Mouse (Mus musculus) lung, embryonic 16.5 days (tissue): ENCODE measurements around the gene Csgalnact2. TPM values are rescaled to one million over a fixed set of nuclear protein-coding genes. Genes with fewer than 3 reads are reported as not detected.

Source experiments
- ATAC-seq: fragments of 200-750 bp; cut with Nextera tagmentation; 2 replicates; pipeline ENCODE4 v1.8.0; 2017; ENCODE audit warnings: low read depth, mild to moderate bottlenecking, moderate library complexity
- H3K27ac ChIP-seq: fragments of 300-500 bp; sonication (generic); 2 replicates; pipeline ENCODE4 v1.5.1; 2014; ENCODE audit warnings: mild to moderate bottlenecking, control low read depth, low read length
- H3K27me3 ChIP-seq: fragments of 300-500 bp; sonication (generic); 2 replicates; pipeline ENCODE4 v1.6.1; 2014; ENCODE audit warnings: low read depth, low read length, mixed read lengths; ENCODE audit not compliant: control insufficient read depth, insufficient read depth
- H3K36me3 ChIP-seq: fragments of 300-500 bp; sonication (generic); 2 replicates; pipeline ENCODE4 v1.6.1; 2014; ENCODE audit warnings: low read length; ENCODE audit not compliant: control insufficient read depth, insufficient read depth
- H3K4me1 ChIP-seq: fragments of 300-500 bp; sonication (generic); replicated peaks from 2 replicates; pipeline ENCODE4 v1.6.1; 2014; ENCODE audit warnings: low read length, mixed read lengths; ENCODE audit not compliant: control insufficient read depth, insufficient read depth
- H3K4me2 ChIP-seq: fragments of 300-500 bp; sonication (generic); 2 replicates; pipeline ENCODE4 v1.6.1; 2014; ENCODE audit warnings: low read depth, low read length, control low read depth
- H3K4me3 ChIP-seq: fragments of 300-500 bp; sonication (generic); 2 replicates; pipeline ENCODE4 v1.5.1; 2014; ENCODE audit warnings: mild to moderate bottlenecking, low read length, control low read depth
- H3K9ac ChIP-seq: fragments of 300-500 bp; sonication (generic); 2 replicates; pipeline ENCODE4 v1.6.1; 2014; ENCODE audit warnings: low read length, control low read depth
- H3K9me3 ChIP-seq: fragments of 300-500 bp; sonication (generic); 2 replicates; pipeline ENCODE4 v1.6.1; 2016; ENCODE audit warnings: low read length; ENCODE audit not compliant: control insufficient read depth
- WGBS: fragments of 180-500 bp; shearing (Covaris S2); extraction: QIAGEN DNeasy Blood & Tissue Kit; methylation state at CpG from one replicate; pipeline ENCODE4 v1.1.7; 2014; 5-methylcytosine and 5-hydroxymethylcytosine counted together
- polyA plus RNA-seq: library from polyadenylated mRNA; unstranded; fragments of >200 nt; fragmentation: Nextera tagmentation; extraction: Ambion mirVana; gene quantifications from 2 replicates; pipeline ENCODE4 v1.2.1, GENCODE M21; 2015

The Csgalnact2 gene
- polyA plus RNA-seq, 1 experiment from 2014 or later, result 23.1 TPM

DNA sequence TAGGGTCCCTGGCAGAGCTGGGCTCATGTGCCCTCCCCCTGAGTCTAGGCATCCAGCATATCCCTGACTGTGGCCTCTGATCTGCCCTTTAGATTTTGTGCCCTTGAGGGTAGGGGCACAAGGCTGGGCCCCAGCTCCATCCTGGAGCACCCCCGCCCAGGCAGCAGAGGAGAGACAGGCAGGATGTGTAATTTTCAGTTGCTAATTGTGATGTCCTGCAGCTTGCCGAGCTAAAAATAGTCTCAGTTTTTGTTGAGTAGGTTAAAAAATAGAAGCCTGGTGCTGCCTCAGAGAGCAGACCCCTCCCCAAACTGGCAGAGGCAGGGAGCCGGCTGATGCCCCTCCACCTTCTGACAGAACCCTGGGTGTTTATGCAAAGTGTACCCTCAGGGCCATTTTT, 64.8 kb downstream of the Csgalnact2 start:
- H3K9me3 ChIP-seq, result no peaks in the 10 kb centered on the region
- no peak overlapping the region for H3K4me2 ChIP-seq
- H3K27ac ChIP-seq, result peak overlapping the region; percentile 16; the same call in 1 of the 2 replicates
- no peaks in the 10 kb centered on the region for H3K27me3 ChIP-seq
- no peak overlapping the region; the same call in 1 of the 2 replicates for H3K9ac ChIP-seq
- H3K36me3 ChIP-seq, result no peaks in the 10 kb centered on the region
- 32% methylated on average over 3 of the region's 3 CpGs for WGBS
- no peak overlapping the region for H3K4me3 ChIP-seq
- 0 out of 2 replicates have a peak, but pooled peaks have one; percentile 31 for ATAC-seq
- H3K4me1 ChIP-seq, result peaks cover 19% of the 10 kb centered on the region

DNA sequence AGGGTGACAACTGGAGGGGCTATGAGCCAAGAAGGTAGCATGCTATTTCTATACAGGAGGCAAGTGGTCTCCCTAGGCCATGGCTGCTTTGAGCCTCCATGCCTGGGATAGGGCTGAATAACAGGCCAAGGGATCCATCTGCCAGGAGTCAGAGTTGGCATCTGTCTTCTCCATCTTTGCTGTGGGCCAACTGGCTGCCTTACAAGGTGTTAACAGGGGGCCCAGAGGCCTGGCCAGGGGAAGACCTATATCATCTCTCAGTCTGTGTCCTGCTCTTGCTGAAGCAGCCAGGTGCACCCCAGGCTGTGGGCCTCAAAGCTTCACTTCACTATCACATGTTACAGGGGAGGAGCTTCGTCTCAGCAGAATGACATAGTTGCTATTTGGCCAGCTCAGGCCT, 66.8 kb downstream of the Csgalnact2 start:
- peaks cover 20% of the 10 kb centered on the region for H3K4me1 ChIP-seq
- H3K9ac ChIP-seq, result no peak overlapping the region
- H3K4me3 ChIP-seq, result no peak overlapping the region
- no peak for ATAC-seq
- WGBS, result 83% methylated on average over 1 of the region's 1 CpGs
- no peaks in the 10 kb centered on the region; the same call in 1 of the 2 replicates for H3K27me3 ChIP-seq
- H3K36me3 ChIP-seq, result no peaks in the 10 kb centered on the region
- H3K9me3 ChIP-seq, result no peaks in the 10 kb centered on the region
- H3K27ac ChIP-seq, result no peak overlapping the region
- no peak overlapping the region for H3K4me2 ChIP-seq

DNA sequence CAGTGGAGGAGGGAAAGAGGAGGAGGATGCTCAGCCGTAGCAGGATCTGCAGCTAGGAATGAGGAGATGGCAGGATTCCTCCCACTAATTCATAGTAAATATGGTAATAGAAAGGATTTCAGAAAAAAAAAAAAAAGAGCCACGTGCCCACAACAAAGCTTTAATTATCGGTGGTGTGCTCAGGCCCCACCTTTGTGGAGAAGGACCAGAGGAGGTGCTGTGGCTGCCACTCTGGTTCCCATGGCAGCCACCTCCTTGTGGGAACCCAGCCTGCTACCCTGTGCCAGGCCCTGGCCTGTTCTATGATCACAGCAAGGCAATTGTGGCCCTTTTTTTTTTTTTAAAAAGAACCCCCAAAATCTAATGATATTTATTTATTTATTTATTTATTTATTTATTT, 67.5 kb downstream of the Csgalnact2 start:
- Histone ChIP-seq H3K27ac (no peak overlapping the region), H3K4me2 (no peak overlapping the region), H3K9me3 (no peaks in the 10 kb centered on the region), H3K4me3 (no peak overlapping the region), H3K4me1 (peaks cover 26% of the 10 kb centered on the region), H3K27me3 (no peaks in the 10 kb centered on the region; the same call in 1 of the 2 replicates), H3K9ac (no peak overlapping the region), H3K36me3 (no peaks in the 10 kb centered on the region)
- 77% methylated on average over 3 of the region's 3 CpGs for whole genome bisulfite sequencing
- ATAC-seq, result no peak

DNA sequence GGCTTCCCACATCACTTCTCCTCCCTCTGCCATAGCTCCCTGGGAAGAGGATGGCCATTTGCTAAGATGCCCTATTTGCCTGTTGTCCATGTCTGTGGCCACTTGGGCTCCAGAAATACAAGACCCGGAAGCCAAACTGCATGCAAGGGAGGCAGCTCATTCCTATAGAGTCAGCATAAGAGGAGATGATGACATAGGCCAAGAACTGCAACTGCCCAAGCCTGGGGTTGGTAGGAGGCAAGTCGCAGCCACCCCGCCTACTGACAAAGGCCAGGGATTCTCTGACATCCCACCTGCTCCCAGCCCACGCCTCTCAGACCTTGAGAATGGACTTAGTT, 68.0 kb downstream of the Csgalnact2 start:
- peaks cover 4% of the 10 kb centered on the region; the same call in 1 of the 2 replicates for H3K27me3 ChIP-seq
- WGBS, result 89% methylated on average over 4 of the region's 4 CpGs
- ATAC-seq, result no peak

DNA sequence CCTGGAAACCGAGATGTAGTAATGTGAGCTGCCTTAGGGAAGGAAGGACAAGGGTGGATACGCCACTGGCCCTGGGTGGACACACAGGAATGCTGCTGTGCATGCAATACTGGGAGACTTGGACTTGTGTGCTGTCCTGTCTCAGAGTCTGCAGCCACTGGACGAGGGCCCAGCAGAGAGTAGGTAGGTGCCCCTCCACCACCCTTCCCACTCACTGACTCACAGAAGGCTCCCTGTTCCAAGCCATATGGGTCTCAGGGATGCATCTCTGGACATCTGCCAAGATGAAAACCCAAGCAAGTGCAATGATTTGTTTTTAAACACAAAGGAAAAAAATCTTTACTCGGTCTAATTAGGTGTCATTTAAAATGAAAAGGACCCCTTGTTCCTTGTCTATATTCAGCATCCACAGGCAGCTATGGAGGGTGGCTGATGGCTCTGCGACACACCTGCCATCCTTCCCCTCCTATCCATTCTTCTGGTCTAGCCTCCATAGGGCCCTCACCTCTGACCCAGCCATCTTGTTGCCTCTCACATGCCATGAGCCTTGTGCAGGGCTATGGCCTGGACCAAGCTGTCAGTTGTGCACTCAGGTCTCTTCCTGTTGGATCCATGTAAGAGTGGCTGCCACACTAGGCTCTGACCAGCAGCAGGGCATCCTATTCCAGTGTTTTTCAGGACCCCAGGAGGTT, 68.5 kb downstream of the Csgalnact2 start:
- Histone ChIP-seq H3K27me3 (peaks cover 7% of the 10 kb centered on the region; the same call in 1 of the 2 replicates), H3K27ac (no peak overlapping the region), H3K4me3 (no peak overlapping the region), H3K9me3 (no peaks in the 10 kb centered on the region), H3K4me1 (peaks cover 29% of the 10 kb centered on the region), H3K36me3 (no peaks in the 10 kb centered on the region), H3K9ac (no peak overlapping the region), H3K4me2 (no peak overlapping the region)
- ATAC-seq, result no peak
- 50% methylated on average over 5 of the region's 5 CpGs for WGBS

More for the DNA sequence above, 68.0 kb downstream of the Csgalnact2 start:
- H3K4me3 ChIP-seq, result no peak overlapping the region
- H3K4me2 ChIP-seq, result no peak overlapping the region
- H3K27ac ChIP-seq, result no peak overlapping the region
- no peak overlapping the region for H3K9ac ChIP-seq
- peaks cover 27% of the 10 kb centered on the region for H3K4me1 ChIP-seq
- H3K9me3 ChIP-seq, result no peaks in the 10 kb centered on the region
- H3K36me3 ChIP-seq, result no peaks in the 10 kb centered on the region

DNA sequence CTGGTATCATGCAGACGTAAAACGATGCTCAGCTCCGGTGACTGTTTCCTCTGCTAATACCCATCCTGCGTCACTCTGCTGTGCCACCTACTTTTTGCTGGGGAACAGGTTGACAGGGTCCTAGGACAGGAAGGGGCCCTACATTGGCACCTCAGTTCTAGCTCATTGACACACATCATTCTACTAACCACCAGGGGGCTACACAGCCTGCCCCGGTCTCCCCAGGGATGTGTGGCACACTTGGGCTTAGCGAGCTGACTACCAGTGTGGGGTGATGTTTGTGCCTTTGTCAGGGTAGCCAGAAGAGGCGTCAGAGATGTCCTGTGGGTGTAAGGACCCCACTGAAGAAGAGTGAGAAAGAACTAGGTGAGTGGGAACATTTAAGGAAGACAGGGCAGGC, 71.2 kb downstream of the Csgalnact2 start:
- peaks cover 26% of the 10 kb centered on the region for H3K4me1 ChIP-seq
- ATAC-seq, result no peak
- H3K36me3 ChIP-seq, result no peaks in the 10 kb centered on the region
- no peak overlapping the region for H3K9ac ChIP-seq
- no peaks in the 10 kb centered on the region for H3K9me3 ChIP-seq
- no peak overlapping the region for H3K4me3 ChIP-seq
- H3K27me3 ChIP-seq, result peaks cover 14% of the 10 kb centered on the region
- H3K27ac ChIP-seq, result no peak overlapping the region
- WGBS, result 66% methylated on average over 7 of the region's 7 CpGs
- no peak overlapping the region for H3K4me2 ChIP-seq

DNA sequence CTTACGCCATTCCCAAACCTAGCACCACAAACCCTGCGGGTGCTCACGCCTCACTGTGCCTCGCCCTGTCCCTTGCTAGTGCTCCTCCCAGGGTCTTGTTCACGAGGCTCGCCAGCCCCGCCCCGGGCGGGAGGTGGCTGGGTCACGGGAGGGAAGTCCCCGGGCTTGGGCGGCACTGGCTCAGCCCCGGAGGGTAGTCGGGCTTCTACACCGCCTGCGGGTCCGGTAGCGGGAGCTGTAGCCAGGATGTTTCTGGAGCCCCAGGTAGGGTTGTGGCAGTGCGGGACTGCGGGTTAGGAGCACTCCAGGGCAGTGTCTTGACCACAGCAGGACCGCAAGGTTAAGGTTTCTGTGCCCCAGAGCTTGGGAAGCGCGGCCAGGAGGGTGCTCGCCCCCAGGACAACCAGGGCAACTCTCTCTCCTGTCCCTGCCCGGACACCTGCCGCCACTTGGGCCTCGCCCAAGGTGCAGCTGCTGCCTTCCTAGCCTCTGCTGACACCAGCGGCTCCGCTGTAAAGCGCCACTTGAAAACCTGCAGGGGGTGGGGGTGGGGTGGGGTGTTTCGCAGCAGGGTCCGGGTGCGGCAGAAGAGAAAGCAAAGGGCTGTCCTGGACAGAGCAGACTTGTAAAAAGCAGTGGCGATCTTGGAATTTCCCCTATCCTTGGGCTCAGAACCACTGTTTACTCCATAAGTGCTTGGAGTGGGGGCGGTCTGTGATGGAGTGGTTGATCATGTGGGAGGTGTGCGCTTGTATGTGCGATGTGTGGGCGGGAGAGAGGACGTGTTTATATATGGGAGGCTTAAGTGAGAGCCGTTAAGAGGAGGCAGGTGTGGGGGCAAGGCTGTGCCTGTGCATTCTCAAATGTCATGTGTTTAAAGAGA, 72.5 kb downstream of the Csgalnact2 start:
- under 1% methylated on average over 40 of the region's 40 CpGs for WGBS
- Histone ChIP-seq H3K4me2 (peak overlapping the region; percentile 86), H3K4me1 (peaks cover 26% of the 10 kb centered on the region), H3K9me3 (no peaks in the 10 kb centered on the region), H3K36me3 (no peaks in the 10 kb centered on the region), H3K27ac (peak overlapping the region; percentile 82), H3K27me3 (peaks cover 14% of the 10 kb centered on the region), H3K9ac (peak overlapping the region; percentile 72), H3K4me3 (peak overlapping the region; percentile 61)
- ATAC-seq, result peak; percentile 84

DNA sequence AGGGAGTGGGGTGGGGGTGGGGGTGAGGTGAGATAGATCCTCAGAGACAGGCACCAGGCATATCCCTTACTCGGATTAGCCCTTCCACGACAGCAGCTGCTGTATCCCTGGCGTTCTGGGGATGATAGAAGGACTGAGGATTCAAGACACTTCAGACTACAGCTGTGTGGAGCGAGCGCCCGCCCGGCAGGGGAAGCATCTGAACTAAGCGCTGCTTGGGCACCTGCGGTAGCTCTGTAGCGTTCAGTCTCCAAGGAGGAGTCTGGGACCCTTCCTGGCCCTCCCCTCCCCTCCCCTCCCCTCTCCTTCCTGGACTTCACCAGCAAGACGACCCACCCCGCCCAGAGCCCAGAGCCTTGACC, 73.1 kb downstream of the Csgalnact2 start:
- Histone ChIP-seq H3K9ac (peak overlapping the region; percentile 72), H3K4me3 (peak overlapping the region; percentile 61), H3K4me1 (peaks cover 25% of the 10 kb centered on the region), H3K4me2 (peak overlapping the region; percentile 86), H3K27ac (peak overlapping the region; percentile 82), H3K27me3 (peaks cover 14% of the 10 kb centered on the region), H3K9me3 (no peaks in the 10 kb centered on the region), H3K36me3 (no peaks in the 10 kb centered on the region)
- peak; percentile 59 for ATAC-seq
- 1% methylated on average over 12 of the region's 12 CpGs for WGBS

DNA sequence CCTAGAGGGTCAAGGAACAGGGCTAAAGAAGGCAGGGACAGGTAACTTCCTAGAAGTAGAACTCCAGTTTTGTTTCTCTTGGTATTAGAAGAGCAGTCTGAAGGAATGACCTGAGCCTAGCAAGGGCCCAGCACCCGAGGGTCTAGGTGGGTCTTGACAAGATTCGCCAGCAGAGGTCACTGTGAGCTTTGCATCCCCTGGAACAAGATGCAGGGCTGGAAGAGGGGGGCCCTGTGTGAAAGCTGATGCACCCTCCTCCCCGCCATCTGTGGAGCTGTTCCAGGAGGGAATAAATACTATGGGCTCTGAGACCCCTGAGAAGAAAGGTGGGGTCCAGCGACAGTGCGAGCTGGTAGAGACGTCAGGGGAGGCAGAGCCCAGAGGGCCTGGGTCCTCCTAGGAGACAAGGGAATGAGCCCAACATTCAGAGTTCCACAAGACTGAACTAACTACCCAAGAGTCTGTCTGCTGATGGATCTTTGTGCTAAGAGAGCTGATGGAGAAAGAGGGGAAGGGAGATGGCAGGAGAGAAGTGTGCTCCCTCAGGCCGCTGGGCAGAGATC, 73.9 kb downstream of the Csgalnact2 start:
- peaks cover 18% of the 10 kb centered on the region for H3K4me1 ChIP-seq
- no peak overlapping the region; the same call in 1 of the 2 replicates for H3K9ac ChIP-seq
- 9% methylated on average over 7 of the region's 7 CpGs for WGBS
- no peak overlapping the region; the same call in 1 of the 2 replicates for H3K4me3 ChIP-seq
- peaks cover 14% of the 10 kb centered on the region for H3K27me3 ChIP-seq
- ATAC-seq, result peak; percentile 27; the same call in 1 of the 2 replicates
- no peak overlapping the region for H3K27ac ChIP-seq
- H3K4me2 ChIP-seq, result peak overlapping the region; percentile 86
- H3K9me3 ChIP-seq, result no peaks in the 10 kb centered on the region
- no peaks in the 10 kb centered on the region for H3K36me3 ChIP-seq
